Mouse (Mus musculus) liver, adult 2 months (tissue): ENCODE measurements around the gene Avpr2. TPM values are rescaled to one million over a fixed set of nuclear protein-coding genes. Genes with fewer than 3 reads are reported as not detected.

Experiments
- DNase-seq: peaks from one replicate; pipeline ENCODE4 v3.0.0-alpha.2; 2011; ENCODE audit warnings: low read depth, low spot score; ENCODE audit errors: extremely low read depth
- H3K27ac ChIP-seq: fragments of 200-500 bp; replicated peaks from 2 replicates; pipeline ENCODE4 v1.5.1; 2012; ENCODE audit warnings: low read depth, mild to moderate bottlenecking, control low read depth, inconsistent platforms, low read length; ENCODE audit not compliant: insufficient read depth
- H3K27me3 ChIP-seq: fragments of 200-500 bp; 2 replicates; pipeline ENCODE4 v1.6.1; 2012; ENCODE audit warnings: mild to moderate bottlenecking, moderate library complexity, low read length, inconsistent platforms; ENCODE audit not compliant: control insufficient read depth, insufficient read depth
- H3K36me3 ChIP-seq: fragments of 200-500 bp; 2 replicates; pipeline ENCODE4 v1.6.1; 2012; ENCODE audit warnings: low read length, inconsistent platforms; ENCODE audit not compliant: control insufficient read depth, insufficient read depth
- H3K4me1 ChIP-seq: fragments of 200-500 bp; 2 replicates; pipeline ENCODE4 v1.6.1; 2011; ENCODE audit warnings: low read length; ENCODE audit not compliant: control insufficient read depth, insufficient read depth
- H3K4me3 ChIP-seq: fragments of 200-500 bp; 2 replicates; pipeline ENCODE4 v1.5.1; 2011; ENCODE audit warnings: low read depth, mild to moderate bottlenecking, control low read depth, low read length, moderate library complexity; ENCODE audit not compliant: insufficient read depth
- H3K79me2 ChIP-seq: fragments of 200-500 bp; 2 replicates; pipeline ENCODE4 v1.6.1; 2012; ENCODE audit warnings: inconsistent platforms, mild to moderate bottlenecking, low read length, moderate library complexity; ENCODE audit not compliant: control insufficient read depth, insufficient read depth
- H3K9ac ChIP-seq: fragments of 200-500 bp; 2 replicates; pipeline ENCODE4 v1.6.1; 2012; ENCODE audit warnings: low read depth, mild to moderate bottlenecking, control low read depth, inconsistent platforms, low read length
- CTCF ChIP-seq: fragments of 200-500 bp; IDR thresholded peaks from 2 replicates; pipeline ENCODE4 v1.5.1; 2011; ENCODE audit warnings: low read depth, low read length, control low read depth
- POLR2A ChIP-seq: fragments of 200-500 bp; IDR thresholded peaks from 2 replicates; pipeline ENCODE4 v1.6.1; 2011; ENCODE audit warnings: low read length, control low read depth; ENCODE audit not compliant: insufficient read depth; ENCODE audit errors: extremely low read depth
- WGBS: fragments of 180-500 bp; shearing (Covaris S2); methylation state at CpG from one replicate; pipeline ENCODE4 v1.1.7; 2018; 5-methylcytosine and 5-hydroxymethylcytosine counted together
- polyA plus RNA-seq: library from polyadenylated mRNA; depleted of rRNA; stranded (reverse); fragments of >200 nt; gene quantifications from 2 replicates; pipeline ENCODE4 v1.2.3, GENCODE M21; 2012; rRNA removed
- total RNA-seq: library from RNA; depleted of rRNA; stranded (reverse); fragments of >200 nt; gene quantifications from 2 replicates; pipeline ENCODE4 v1.2.3, GENCODE M21; 2014; rRNA removed

Gene Avpr2
- total and polyA plus RNA-seq, 2 experiments = not detected

- no peak overlapping the region for H3K4me3 ChIP-seq
- WGBS = 45% methylated on average over 2 of the region's 2 CpGs
- H3K4me1 ChIP-seq = no peaks in the 10 kb centered on the region
- DNase-seq = no peak
- no peak overlapping the region for H3K9ac ChIP-seq
- no peaks in the 10 kb centered on the region for H3K79me2 ChIP-seq
- H3K27me3 ChIP-seq = no peaks in the 10 kb centered on the region
- H3K27ac ChIP-seq = no peak overlapping the region
- H3K36me3 ChIP-seq = peaks cover 30% of the 10 kb centered on the region
- TF ChIP-seq POLR2A = no peak
- TF ChIP-seq CTCF = no peak
These were observed 50.0 kb downstream of the Avpr2 start for GRCm38 (mm10) chrX:73941860-73942259.

DNA sequence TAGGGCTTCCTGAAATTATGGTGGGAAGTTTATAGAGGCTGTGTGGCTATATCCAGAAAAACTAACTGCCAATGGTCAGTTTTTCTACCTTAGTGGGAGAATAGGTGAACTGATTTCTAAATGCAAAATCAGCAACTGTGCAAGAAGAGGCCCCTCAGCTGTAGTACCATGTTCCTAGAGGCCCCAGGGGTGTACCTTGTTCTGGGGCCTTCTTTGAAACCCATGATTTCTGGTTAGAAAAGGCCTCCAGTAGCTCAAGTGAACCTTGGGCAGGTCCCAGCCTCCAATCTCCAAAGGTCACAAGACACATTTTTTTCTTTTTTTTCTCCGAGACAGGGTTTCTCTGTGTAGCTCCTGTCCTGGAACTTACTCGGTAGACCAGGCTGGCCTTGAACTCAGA lies 50.4 kb downstream of the Avpr2 start:
- Histone ChIP-seq H3K4me3 (no peak overlapping the region), H3K79me2 (no peaks in the 10 kb centered on the region), H3K27ac (no peak overlapping the region), H3K9ac (no peak overlapping the region), H3K27me3 (no peaks in the 10 kb centered on the region), H3K4me1 (no peaks in the 10 kb centered on the region), H3K36me3 (peaks cover 30% of the 10 kb centered on the region)
- TF ChIP-seq POLR2A = no peak
- no peak for TF ChIP-seq CTCF
- WGBS = 74% methylated on average over 2 of the region's 2 CpGs
- no peak for DNase-seq

Other genes with a start within 250 kb of the Avpr2 start
- not detected in 2 replicates for gene Pnck, start 232.0 kb upstream of the Avpr2 start, total RNA-seq
- 0.07 TPM in 1 of 2 replicates, not detected in the other for gene Pnck, start 232.0 kb upstream of the Avpr2 start, polyA plus RNA-seq
- gene Slc6a8, start 219.0 kb upstream of the Avpr2 start, total RNA-seq = 1.0 and 2.6 TPM in 2 replicates
- gene Slc6a8, start 219.0 kb upstream of the Avpr2 start, polyA plus RNA-seq = 2.3 and 5.2 TPM in 2 replicates
- 154 and 168 TPM in 2 replicates for gene Bcap31, start 175.9 kb upstream of the Avpr2 start, total RNA-seq
- gene Bcap31, start 175.9 kb upstream of the Avpr2 start, polyA plus RNA-seq = 69.8 and 85.5 TPM in 2 replicates
- gene Abcd1, start 175.5 kb upstream of the Avpr2 start, total RNA-seq = 8.6 and 9.3 TPM in 2 replicates
- 24.3 and 26.2 TPM in 2 replicates for gene Abcd1, start 175.5 kb upstream of the Avpr2 start, polyA plus RNA-seq
- gene Plxnb3, start 135.0 kb upstream of the Avpr2 start, total RNA-seq = 0.07 and 0.09 TPM in 2 replicates
- 0.15 and 0.20 TPM in 2 replicates for gene Plxnb3, start 135.0 kb upstream of the Avpr2 start, polyA plus RNA-seq
- gene Srpk3, start 117.7 kb upstream of the Avpr2 start, total RNA-seq = 0.27 TPM in 1 of 2 replicates, not detected in the other
- gene Srpk3, start 117.7 kb upstream of the Avpr2 start, polyA plus RNA-seq = 0.16 and 0.72 TPM in 2 replicates
- 81.1 and 84.7 TPM in 2 replicates for gene Idh3g, start 105.2 kb upstream of the Avpr2 start, total RNA-seq
- gene Idh3g, start 105.2 kb upstream of the Avpr2 start, polyA plus RNA-seq = 130 and 161 TPM in 2 replicates
- gene Ssr4, start 105.1 kb upstream of the Avpr2 start, total RNA-seq = 179 and 195 TPM in 2 replicates
- 309 and 426 TPM in 2 replicates for gene Ssr4, start 105.1 kb upstream of the Avpr2 start, polyA plus RNA-seq
- 0.09 and 0.20 TPM in 2 replicates for gene Pdzd4, start 67.1 kb upstream of the Avpr2 start, total RNA-seq
- gene Pdzd4, start 67.1 kb upstream of the Avpr2 start, polyA plus RNA-seq = 0.09 and 0.16 TPM in 2 replicates
- gene L1cam, start 4.0 kb downstream of the Avpr2 start, total RNA-seq = 0.09 and 0.47 TPM in 2 replicates
- gene L1cam, start 4.0 kb downstream of the Avpr2 start, polyA plus RNA-seq = 0.06 and 0.17 TPM in 2 replicates
- 3.4 and 3.6 TPM in 2 replicates for gene Arhgap4, start 29.8 kb downstream of the Avpr2 start, total RNA-seq
- gene Arhgap4, start 29.8 kb downstream of the Avpr2 start, polyA plus RNA-seq = 4.8 and 8.6 TPM in 2 replicates
- 44.6 and 46.8 TPM in 2 replicates for gene Naa10, start 29.8 kb downstream of the Avpr2 start, total RNA-seq
- gene Naa10, start 29.8 kb downstream of the Avpr2 start, polyA plus RNA-seq = 51.7 and 55.9 TPM in 2 replicates
- gene Renbp, start 38.7 kb downstream of the Avpr2 start, total RNA-seq = 4.1 and 8.5 TPM in 2 replicates
- gene Renbp, start 38.7 kb downstream of the Avpr2 start, polyA plus RNA-seq = 2.1 and 2.9 TPM in 2 replicates
- gene Hcfc1, start 74.3 kb downstream of the Avpr2 start, total RNA-seq = 8.9 and 13.6 TPM in 2 replicates
- gene Hcfc1, start 74.3 kb downstream of the Avpr2 start, polyA plus RNA-seq = 16.5 and 21.6 TPM in 2 replicates
- gene Irak1, start 131.8 kb downstream of the Avpr2 start, total RNA-seq = 17.0 and 26.4 TPM in 2 replicates
- gene Irak1, start 131.8 kb downstream of the Avpr2 start, polyA plus RNA-seq = 84.7 and 86.7 TPM in 2 replicates
- gene Opn1mw, start 235.4 kb downstream of the Avpr2 start, total RNA-seq = not detected in 2 replicates
- gene Opn1mw, start 235.4 kb downstream of the Avpr2 start, polyA plus RNA-seq = not detected in 2 replicates
- gene Mecp2, start 243.3 kb downstream of the Avpr2 start, total RNA-seq = 5.4 and 5.8 TPM in 2 replicates
- gene Mecp2, start 243.3 kb downstream of the Avpr2 start, polyA plus RNA-seq = 1.9 and 2.0 TPM in 2 replicates